Mouse (Mus musculus) spleen, adult 2 months (tissue): Measurements from ENCODE around the gene Gm43517. TPM values are rescaled to one million over a fixed set of nuclear protein-coding genes. Genes with fewer than 3 reads are reported as not detected.

Experiments used
- DNase-seq, 2 experiments: peaks; one replicate each; pipeline versions ENCODE4 v3.0.0 to v3.0.0-alpha.2; 2012 to 2021; ENCODE audit warnings: low spot score in 2 of 2, low read depth in 1 of 2
- H3K27ac ChIP-seq: fragments of 200-500 bp; 2 replicates; pipeline ENCODE4 v1.5.1; 2012; ENCODE audit warnings: low read length, inconsistent platforms; ENCODE audit not compliant: insufficient read depth
- H3K27me3 ChIP-seq: fragments of 200-500 bp; 2 replicates; pipeline ENCODE4 v1.6.1; 2012; ENCODE audit warnings: mild to moderate bottlenecking, moderate library complexity, low read length, inconsistent platforms; ENCODE audit not compliant: control insufficient read depth, insufficient read depth
- H3K36me3 ChIP-seq: fragments of 200-500 bp; 2 replicates; pipeline ENCODE4 v1.6.1; 2012; ENCODE audit warnings: mild to moderate bottlenecking, low read length, inconsistent platforms; ENCODE audit not compliant: control insufficient read depth, insufficient read depth
- H3K4me1 ChIP-seq: fragments of 200-500 bp; 2 replicates; pipeline ENCODE4 v1.6.1; 2011; ENCODE audit warnings: inconsistent platforms; ENCODE audit not compliant: control insufficient read depth, insufficient read depth, insufficient read length
- H3K4me3 ChIP-seq: fragments of 200-500 bp; 2 replicates; pipeline ENCODE4 v1.5.1; 2011; ENCODE audit warnings: mild to moderate bottlenecking, inconsistent platforms; ENCODE audit not compliant: insufficient read depth, insufficient read length; ENCODE audit errors: extremely low read depth
- CTCF ChIP-seq: fragments of 200-500 bp; IDR thresholded peaks from 2 replicates; pipeline ENCODE4 v1.5.1; 2011; ENCODE audit warnings: mild to moderate bottlenecking, inconsistent platforms; ENCODE audit not compliant: insufficient read depth, insufficient read length, insufficient replicate concordance; ENCODE audit errors: extremely low read depth
- POLR2A ChIP-seq: fragments of 200-500 bp; IDR thresholded peaks from 2 replicates; pipeline ENCODE4 v1.6.1; 2011; ENCODE audit warnings: low read depth, low read length, inconsistent platforms
- WGBS: fragments of 180-500 bp; shearing (Covaris S2); methylation state at CpG from one replicate; pipeline ENCODE4 v1.1.7; 2018; 5-methylcytosine and 5-hydroxymethylcytosine counted together
- polyA plus RNA-seq: library from polyadenylated mRNA; depleted of rRNA; stranded (reverse); fragments of >200 nt; gene quantifications from 2 replicates; pipeline ENCODE4 v1.2.3, GENCODE M21; 2012

Gm43517 gene
- polyA plus RNA-seq, 1 experiment: not detected

GRCm38 (mm10) chr12:49392876-49393275 lies 7.9 kb downstream of the Gm43517 start:
- no peaks in the 10 kb centered on the region for H3K36me3 ChIP-seq
- no peak for DNase-seq
- WGBS: 15% methylated on average over 5 of the region's 5 CpGs
- H3K27ac ChIP-seq: no peak overlapping the region
- TF ChIP-seq CTCF (no peak), POLR2A (no peak)
- peaks cover 10% of the 10 kb centered on the region for H3K27me3 ChIP-seq
- H3K4me1 ChIP-seq: no peaks in the 10 kb centered on the region
- H3K4me3 ChIP-seq: no peak overlapping the region

GRCm38 (mm10) chr12:49393639-49394038 lies 8.7 kb downstream of the Gm43517 start:
- TF ChIP-seq POLR2A: no peak
- TF ChIP-seq CTCF: no peak
- WGBS: 27% methylated on average over 3 of the region's 3 CpGs
- DNase-seq: no peak
- no peaks in the 10 kb centered on the region for H3K36me3 ChIP-seq
- H3K4me3 ChIP-seq: no peak overlapping the region
- H3K27ac ChIP-seq: no peak overlapping the region
- H3K27me3 ChIP-seq: peaks cover 10% of the 10 kb centered on the region
- H3K4me1 ChIP-seq: no peaks in the 10 kb centered on the region

GRCm38 (mm10) chr12:49394181-49394580 lies 9.2 kb downstream of the Gm43517 start:
- Histone ChIP-seq H3K27ac (no peak overlapping the region), H3K36me3 (no peaks in the 10 kb centered on the region), H3K4me1 (no peaks in the 10 kb centered on the region), H3K4me3 (no peak overlapping the region), H3K27me3 (peaks cover 10% of the 10 kb centered on the region)
- 6% methylated on average over 1 of the region's 1 CpGs for WGBS
- TF ChIP-seq POLR2A (no peak), CTCF (no peak)
- no peak for DNase-seq

GRCm38 (mm10) chr12:49394836-49395235 lies 9.9 kb downstream of the Gm43517 start:
- WGBS: 4% methylated on average over 17 of the region's 17 CpGs
- peaks cover 8% of the 10 kb centered on the region for H3K27me3 ChIP-seq

GRCm38 (mm10) chr12:49395969-49396368 lies 11.0 kb downstream of the Gm43517 start:
- Histone ChIP-seq H3K4me1 (no peaks in the 10 kb centered on the region), H3K27me3 (peaks cover 8% of the 10 kb centered on the region), H3K27ac (no peak overlapping the region), H3K4me3 (no peak overlapping the region), H3K36me3 (no peaks in the 10 kb centered on the region)
- TF ChIP-seq CTCF (no peak), POLR2A (no peak)
- DNase-seq: no peak
- 18% methylated on average over 2 of the region's 2 CpGs for WGBS

More at GRCm38 (mm10) chr12:49394836-49395235, 9.9 kb downstream of the Gm43517 start:
- no peaks in the 10 kb centered on the region for H3K4me1 ChIP-seq
- no peak for TF ChIP-seq CTCF
- TF ChIP-seq POLR2A: no peak
- H3K4me3 ChIP-seq: no peak overlapping the region
- DNase-seq: no peak
- no peaks in the 10 kb centered on the region for H3K36me3 ChIP-seq
- no peak overlapping the region for H3K27ac ChIP-seq

GRCm38 (mm10) chr12:49396776-49397175 lies 11.8 kb downstream of the Gm43517 start:
- peaks cover 3% of the 10 kb centered on the region for H3K27me3 ChIP-seq
- no peaks in the 10 kb centered on the region for H3K4me1 ChIP-seq
- 31% methylated on average over 1 of the region's 1 CpGs for WGBS
- no peak overlapping the region for H3K27ac ChIP-seq
- H3K36me3 ChIP-seq: no peaks in the 10 kb centered on the region
- no peak for DNase-seq
- H3K4me3 ChIP-seq: no peak overlapping the region
- TF ChIP-seq CTCF (no peak), POLR2A (no peak)

- no peaks in the 10 kb centered on the region for H3K36me3 ChIP-seq
- no peak overlapping the region for H3K4me3 ChIP-seq
- H3K4me1 ChIP-seq: no peaks in the 10 kb centered on the region
- no peak for DNase-seq
- TF ChIP-seq CTCF: no peak
- TF ChIP-seq POLR2A: no peak
- H3K27me3 ChIP-seq: peaks cover 1% of the 10 kb centered on the region
- WGBS: 25% methylated on average over 4 of the region's 4 CpGs
- H3K27ac ChIP-seq: no peak overlapping the region
These were observed 12.6 kb downstream of the Gm43517 start for GRCm38 (mm10) chr12:49397443-49398162.
